Mouse (Mus musculus): ENCODE results near the gene Cfap61. TPM values are rescaled to one million over a fixed set of nuclear protein-coding genes. Genes with fewer than 3 reads are reported as not detected.

The Cfap61 gene
- not detected in 2 replicates for polyA plus RNA-seq (2015; fragmentation: Nextera tagmentation; extraction: Ambion mirVana)

DNA sequence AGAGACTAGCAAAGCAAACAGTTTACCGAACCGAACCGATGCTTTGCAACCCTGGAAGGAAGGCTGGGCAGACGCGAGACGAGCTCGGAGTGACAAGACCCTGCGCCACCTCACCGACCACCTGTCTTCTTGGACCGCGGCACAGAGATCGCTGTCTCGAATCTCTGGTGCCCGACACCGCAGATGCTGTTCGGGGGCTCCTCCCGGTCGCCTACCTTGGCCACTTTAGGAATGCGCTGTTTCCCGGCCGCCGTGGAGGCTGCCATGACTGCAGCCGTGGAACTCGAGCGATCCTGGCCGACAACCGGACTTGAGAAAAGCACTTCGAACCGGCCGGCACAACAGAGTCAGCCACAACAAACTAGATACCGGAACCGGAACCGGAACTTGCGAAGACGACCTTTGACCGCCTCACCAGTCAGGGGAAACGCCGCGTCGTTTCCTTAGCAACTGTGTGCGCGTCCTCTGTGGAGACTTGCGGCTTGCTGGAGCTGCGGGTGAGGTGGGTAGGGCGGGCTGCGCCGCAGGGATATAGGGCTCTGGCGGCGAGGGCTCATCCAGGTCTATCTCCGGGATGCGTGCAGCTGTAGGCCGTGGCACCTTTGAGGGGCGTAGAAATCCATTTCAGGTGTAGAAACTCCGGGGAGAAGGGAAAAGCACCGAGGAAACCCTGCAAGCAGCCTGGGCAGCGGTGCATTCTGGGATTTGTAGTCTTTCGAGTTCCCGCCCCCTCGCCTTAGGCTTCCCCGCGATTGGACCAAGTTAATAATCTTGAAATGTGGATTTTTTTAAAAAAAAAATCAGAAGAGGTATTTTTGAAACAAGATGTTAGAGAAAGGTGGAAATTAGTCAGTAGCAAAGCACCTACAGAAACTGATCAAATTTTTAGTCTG is at the start of gene Cfap61, which contains the start of gene Crnkl1:
Gene Cfap61 (plus strand): TSS at position 446 of the 893 bp plus-strand sequence.
Gene Crnkl1 (minus strand): TSS at position 676 of the 893 bp plus-strand sequence.

GRCm38 (mm10) chr2:145901861-145902260 is 32.7 kb upstream of the Cfap61 start, which contains the start of gene Naa20:
Naa20 (plus strand) TSS chr2:145902099.

DNA sequence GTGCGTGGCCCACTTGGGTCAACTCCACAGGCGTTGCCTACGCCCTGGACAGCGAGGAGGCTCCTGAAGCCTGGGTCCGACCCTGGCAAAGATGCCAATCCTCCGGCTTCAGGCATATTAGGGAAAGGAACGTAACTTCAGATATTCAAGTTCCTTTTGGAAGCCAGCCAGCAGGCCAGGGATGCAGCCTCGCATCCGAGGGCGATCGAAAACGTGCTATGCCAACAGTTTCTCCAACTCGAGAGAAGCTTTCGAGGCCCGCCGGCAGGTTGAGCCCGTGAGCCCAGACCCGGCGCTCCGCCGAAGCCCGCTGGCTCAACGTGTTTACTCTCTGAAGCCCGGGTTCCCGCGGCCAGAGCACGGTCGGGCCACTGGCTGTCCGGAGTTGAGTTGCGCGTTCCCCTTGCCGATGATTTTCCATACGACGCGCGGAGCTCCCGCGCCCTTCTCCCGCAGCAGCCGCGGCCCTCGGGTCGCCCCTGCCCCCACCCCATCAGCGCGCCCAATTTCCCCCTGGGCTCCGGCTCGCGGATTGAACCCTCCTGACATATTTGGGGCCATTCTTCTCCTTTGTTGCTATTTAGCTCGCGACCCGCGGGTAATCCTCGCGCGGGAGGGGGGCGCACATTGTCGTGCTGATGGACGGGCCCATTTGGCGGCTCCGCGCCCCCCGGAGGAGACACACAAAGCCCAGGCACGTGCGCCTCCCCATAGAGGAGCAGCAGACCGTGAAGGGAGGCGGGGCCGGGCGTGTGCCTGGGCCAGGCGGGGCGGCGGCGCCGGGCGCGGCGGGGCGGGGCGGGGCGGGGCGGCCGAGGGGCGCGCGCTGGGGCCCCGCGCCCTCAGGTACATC is 286.7 kb downstream of the Cfap61 start, which contains the start of gene Insm1:
Gene Insm1 (plus strand): TSS at position 846 of the 853 bp plus-strand sequence.

Other genes starting within 250 kb of the Cfap61 start
- 129 and 134 TPM in 2 replicates for gene Naa20, start 32.7 kb upstream of the Cfap61 start, polyA plus RNA-seq (2015; fragmentation: Nextera tagmentation; extraction: Ambion mirVana)
- 12.7 and 13.4 TPM in 2 replicates for gene Crnkl1, start 230 bp downstream of the Cfap61 start, polyA plus RNA-seq (2015; fragmentation: Nextera tagmentation; extraction: Ambion mirVana)

Data from urinary bladder, postnatal 0 days (tissue).